Comparison of ENCODE assay signal across 8 mouse cellular contexts in the genomic region with DNA sequence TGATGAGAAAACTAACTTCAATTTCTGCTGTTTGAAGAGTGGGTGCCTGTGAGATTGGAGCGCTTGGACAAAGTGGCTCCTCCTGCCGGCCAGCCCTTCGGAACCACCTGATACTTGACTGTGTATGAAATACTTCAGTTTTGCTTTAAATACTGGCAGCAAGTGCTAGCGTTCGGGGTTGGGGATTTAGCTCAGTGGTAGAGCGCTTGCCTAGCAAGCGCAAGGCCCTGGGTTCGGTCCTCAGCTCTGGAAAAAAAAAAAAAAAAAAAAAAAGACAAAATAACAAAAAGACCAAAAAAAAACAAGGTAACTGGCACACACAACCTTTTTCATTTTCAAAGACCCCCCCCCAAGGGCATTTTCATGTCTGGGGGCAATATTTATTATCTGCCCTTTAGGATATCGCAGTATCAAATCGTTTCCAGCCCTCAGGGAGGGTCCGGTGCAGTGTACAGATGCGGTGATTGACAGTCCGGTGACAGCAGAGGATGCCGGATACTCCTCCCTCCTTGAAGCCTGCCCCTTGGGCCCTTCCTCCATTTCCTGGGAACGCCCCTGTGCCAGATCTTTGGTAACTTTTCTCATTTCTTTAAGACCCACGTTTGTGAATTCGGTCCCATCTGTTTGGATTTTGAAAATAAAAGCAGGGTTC. TPM values are rescaled to one million over a fixed set of nuclear protein-coding genes. Genes with fewer than 3 reads are reported as not detected.
DNase-seq lines count a peak whose midpoint lies in the region; ATAC-seq lines count a peak whose summit lies in the region.

No protein-coding gene starts in this region.

- peak; percentile 84 for ATAC-seq in heart, embryonic 15.5 days (replicated peaks; ENCODE audit: insufficient number of reproducible peaks, insufficient read depth, low FRiP score, low read depth)
- ATAC-seq in forebrain, embryonic 13.5 days: peak; percentile 91
- peak; percentile 86 for ATAC-seq in megakaryocyte, adult 5-6 weeks (ENCODE audit: poor library complexity, severe bottlenecking)
- peak; percentile 89 for ATAC-seq in stomach, embryonic 14.5 days (ENCODE audit: insufficient number of reproducible peaks, insufficient read depth, low FRiP score, low read depth)

- H3K9me3 ChIP-seq in heart, embryonic 15.5 days (replicated peaks): no peaks in the 10 kb centered on the region
- no peaks in the 10 kb centered on the region for H3K9me3 ChIP-seq in forebrain, embryonic 13.5 days (replicated peaks)
- no peaks in the 10 kb centered on the region for H3K9me3 ChIP-seq in stomach, embryonic 14.5 days (ENCODE audit: control insufficient read depth, low read depth, low read length)

- peaks cover 6% of the 10 kb centered on the region; the same call in 1 of the 2 replicates for H3K36me3 ChIP-seq in heart, embryonic 15.5 days
- H3K36me3 ChIP-seq in forebrain, embryonic 13.5 days (ENCODE audit: poor library complexity, severe bottlenecking): peaks cover 23% of the 10 kb centered on the region
- peaks cover 5% of the 10 kb centered on the region for H3K36me3 ChIP-seq in stomach, embryonic 14.5 days (ENCODE audit: control insufficient read depth, insufficient read depth, low read length)

- no peak for DNase-seq in heart, postnatal 25 days (ENCODE audit: low spot score)
- peak; percentile 83 for DNase-seq in MN1 (ENCODE audit: low spot score)
- DNase-seq in kidney, postnatal 14 days: peak; percentile 12
- DNase-seq in ovary, postnatal 14 days (ENCODE audit: low spot score): no peak

- H3K9ac ChIP-seq in heart, embryonic 15.5 days: peak overlapping the region; percentile 82
- peak overlapping the region; percentile 87 for H3K9ac ChIP-seq in forebrain, embryonic 13.5 days
- H3K9ac ChIP-seq in stomach, embryonic 14.5 days (replicated peaks; ENCODE audit: low read depth, low read length): peak overlapping the region; percentile 4

- H3K4me3 ChIP-seq in heart, embryonic 15.5 days: peak overlapping the region; percentile 93
- peak overlapping the region; percentile 85 for H3K4me3 ChIP-seq in forebrain, embryonic 13.5 days
- peak overlapping the region; percentile 89 for H3K4me3 ChIP-seq in stomach, embryonic 14.5 days (ENCODE audit: low read depth, low read length)

- peaks cover 14% of the 10 kb centered on the region for H3K4me1 ChIP-seq in heart, embryonic 15.5 days (replicated peaks)
- peaks cover 13% of the 10 kb centered on the region for H3K4me1 ChIP-seq in forebrain, embryonic 13.5 days
- peaks cover 9% of the 10 kb centered on the region; the same call in 1 of the 2 replicates for H3K4me1 ChIP-seq in stomach, embryonic 14.5 days (ENCODE audit: control insufficient read depth, insufficient read depth, low read length)

- H3K27ac ChIP-seq in heart, embryonic 15.5 days: peak overlapping the region; percentile 78
- H3K27ac ChIP-seq in forebrain, embryonic 13.5 days: peak overlapping the region; percentile 16; the same call in 1 of the 2 replicates
- peak overlapping the region; percentile 63; the same call in 1 of the 2 replicates for H3K27ac ChIP-seq in stomach, embryonic 14.5 days (ENCODE audit: low read length)

- intact Hi-C loops in heart, postnatal 25 days (cut with DNase I): no loop called here

- 9% methylated on average over 17 of the region's 17 CpGs for WGBS in heart, embryonic 15.5 days
- WGBS in forebrain, embryonic 13.5 days: 5% methylated on average over 17 of the region's 17 CpGs
- WGBS in stomach, embryonic 14.5 days: 10% methylated on average over 17 of the region's 17 CpGs

- no peaks in the 10 kb centered on the region for H3K27me3 ChIP-seq in heart, embryonic 15.5 days
- no peaks in the 10 kb centered on the region for H3K27me3 ChIP-seq in forebrain, embryonic 13.5 days
- no peaks in the 10 kb centered on the region for H3K27me3 ChIP-seq in stomach, embryonic 14.5 days (ENCODE audit: control insufficient read depth, insufficient read depth, low read length)

- H3K4me2 ChIP-seq in heart, embryonic 15.5 days: peak overlapping the region; percentile 96
- peak overlapping the region; percentile 94 for H3K4me2 ChIP-seq in forebrain, embryonic 13.5 days
- peak overlapping the region; percentile 51 for H3K4me2 ChIP-seq in stomach, embryonic 14.5 days (replicated peaks; ENCODE audit: low read depth, low read length)

RNA-seq across cellular contexts. Expression of a gene that starts 0.5 kb away (rescaled TPM):
- polyA plus RNA-seq in heart, embryonic 15.5 days (2015; fragmentation: Nextera tagmentation; extraction: Ambion mirVana): 19.8 and 21.6 TPM in 2 replicates
- total RNA-seq in heart, postnatal 25 days (2021): 10 to 100 TPM; 11.9 to 14.7 TPM
- polyA plus RNA-seq in forebrain, embryonic 13.5 days (2015; fragmentation: Nextera tagmentation; extraction: Ambion mirVana): 36.1 and 45.6 TPM in 2 replicates
- 13.8 and 14.5 TPM in 2 replicates for total RNA-seq in megakaryocyte, adult 5-6 weeks (2015)
- 49.5 and 53.8 TPM in 2 replicates for total RNA-seq in megakaryocyte, adult 5-6 weeks (2017)
- polyA plus RNA-seq in stomach, embryonic 14.5 days (2014; fragmentation: Nextera tagmentation; extraction: Ambion mirVana): 23.7 and 25.8 TPM in 2 replicates

RNA-seq across cellular contexts. Expression of a gene that starts 18.1 kb away (rescaled TPM):
- polyA plus RNA-seq in heart, embryonic 15.5 days (2015; fragmentation: Nextera tagmentation; extraction: Ambion mirVana): 0.11 TPM in 1 of 2 replicates, not detected in the other
- total RNA-seq in heart, postnatal 25 days (2021): not detected
- 48.2 and 63.2 TPM in 2 replicates for polyA plus RNA-seq in forebrain, embryonic 13.5 days (2015; fragmentation: Nextera tagmentation; extraction: Ambion mirVana)
- not detected in 2 replicates for total RNA-seq in megakaryocyte, adult 5-6 weeks (2015)
- total RNA-seq in megakaryocyte, adult 5-6 weeks (2017): not detected in 2 replicates
- not detected in 2 replicates for polyA plus RNA-seq in stomach, embryonic 14.5 days (2014; fragmentation: Nextera tagmentation; extraction: Ambion mirVana)

RNA-seq across cellular contexts. Expression of a gene that starts 25.3 kb away (rescaled TPM):
- 57.2 and 57.4 TPM in 2 replicates for polyA plus RNA-seq in heart, embryonic 15.5 days (2015; fragmentation: Nextera tagmentation; extraction: Ambion mirVana)
- total RNA-seq in heart, postnatal 25 days (2021): 10 to 100 TPM; 41.2 to 42.1 TPM
- polyA plus RNA-seq in forebrain, embryonic 13.5 days (2015; fragmentation: Nextera tagmentation; extraction: Ambion mirVana): 111 and 131 TPM in 2 replicates
- 8.1 and 11.1 TPM in 2 replicates for total RNA-seq in megakaryocyte, adult 5-6 weeks (2015)
- total RNA-seq in megakaryocyte, adult 5-6 weeks (2017): 5.2 and 5.5 TPM in 2 replicates
- polyA plus RNA-seq in stomach, embryonic 14.5 days (2014; fragmentation: Nextera tagmentation; extraction: Ambion mirVana): 82.9 and 95.3 TPM in 2 replicates

Comparison
In these comparisons a context has a peak if more than half of its experiments do, and no peak if none do; other contexts are left out.
1. H3K27ac ChIP-seq: peak in every context shown above with its lines; median percentile 78 in heart, embryonic 15.5 days; 63 in stomach, embryonic 14.5 days; 16 in forebrain, embryonic 13.5 days.
2. H3K9ac ChIP-seq: peak in every context shown above with its lines; median percentile 87 in forebrain, embryonic 13.5 days; 82 in heart, embryonic 15.5 days; 4 in stomach, embryonic 14.5 days.
3. DNase-seq: peak in MN1 (single experiment) and kidney, postnatal 14 days (single experiment); none in heart, postnatal 25 days (single experiment) and ovary, postnatal 14 days (single experiment).
4. RNA of a gene that starts 18.1 kb away (polyA plus RNA-seq): 48.2 to 63.2 TPM in forebrain, embryonic 13.5 days; 0.11 TPM in heart, embryonic 15.5 days and not detected in stomach, embryonic 14.5 days; every median in the first group is over 10 times any median in the second.
5. Peak in every context shown above with its lines, with median percentiles within 50 percentile points of each other: ATAC-seq, H3K4me2 ChIP-seq and H3K4me3 ChIP-seq.